Mouse (Mus musculus) MEL (cell line): ENCODE measurements at regions not wholly inside any gene's neighbourhood (a gene's known extent, or its start where the extent isn't known, plus 50 kb on each side); places are given as distances from the start of the nearest gene placed in this dataset.

Experiments
- DNase-seq: peaks from one replicate; pipeline ENCODE4 v3.0.0; 2011; ENCODE audit warnings: low read depth, low spot score
- H3K27ac ChIP-seq: 2 replicates; pipeline ENCODE4 v1.5.1; 2012; ENCODE audit warnings: low read depth, mild to moderate bottlenecking, control low read depth, low read length, moderate library complexity; ENCODE audit not compliant: control insufficient read depth
- H3K27me3 ChIP-seq, 2 experiments: fragments of 150-350 bp in 1 of 2; sonication (generic) in 1 of 2; 2 replicates each; pipeline ENCODE4 v1.6.1; 2012; ENCODE audit warnings: low read length in 2 of 2, mild to moderate bottlenecking in 2 of 2, improper control_type of control experiment in 1 of 2, moderate library complexity in 1 of 2; ENCODE audit not compliant: insufficient read depth in 2 of 2, control insufficient read depth in 1 of 2
- H3K36me3 ChIP-seq, 2 experiments: 2 replicates each; pipeline ENCODE4 v1.6.1; 2012 to 2014; ENCODE audit warnings: low read length in 2 of 2, improper control_type of control experiment in 1 of 2, inconsistent platforms in 1 of 2, mild to moderate bottlenecking in 1 of 2; ENCODE audit not compliant: insufficient read depth in 2 of 2, control insufficient read depth in 1 of 2
- H3K4me1 ChIP-seq, 2 experiments: fragments of 150-350 bp in 1 of 2; sonication (generic) in 1 of 2; 2 replicates each; pipeline ENCODE4 v1.6.1; 2012; ENCODE audit warnings: low read length in 2 of 2, improper control_type of control experiment in 1 of 2, mild to moderate bottlenecking in 1 of 2; ENCODE audit not compliant: insufficient read depth in 2 of 2, control insufficient read depth in 1 of 2
- H3K4me3 ChIP-seq, 2 experiments: fragments of 150-350 bp in 1 of 2; sonication (generic) in 1 of 2; 2 replicates each; pipeline ENCODE4 v1.5.1; 2012; ENCODE audit warnings: low read depth in 2 of 2, low read length in 2 of 2, mild to moderate bottlenecking in 2 of 2, moderate library complexity in 2 of 2, control low read depth in 1 of 2, improper control_type of control experiment in 1 of 2; ENCODE audit not compliant: control insufficient read depth in 1 of 2, insufficient read depth in 1 of 2
- H3K79me2 ChIP-seq: 2 replicates; pipeline ENCODE4 v1.6.1; 2012; ENCODE audit warnings: mild to moderate bottlenecking, low read length, moderate library complexity; ENCODE audit not compliant: control insufficient read depth, poor library complexity, insufficient read depth
- H3K9ac ChIP-seq: 2 replicates; pipeline ENCODE4 v1.6.1; 2012; ENCODE audit warnings: low read depth, mild to moderate bottlenecking, control low read depth, low read length, moderate library complexity; ENCODE audit not compliant: control insufficient read depth, poor library complexity, severe bottlenecking
- H3K9me3 ChIP-seq: fragments of 150-350 bp; sonication (generic); replicated peaks from 2 replicates; pipeline ENCODE4 v1.6.1; 2012; ENCODE audit warnings: mild to moderate bottlenecking, low read length, improper control_type of control experiment, moderate library complexity; ENCODE audit not compliant: insufficient read depth
- BHLHE40 ChIP-seq: IDR thresholded peaks from 2 replicates; pipeline ENCODE4 v1.6.1; 2012; ENCODE audit warnings: low read depth, mild to moderate bottlenecking, inconsistent platforms, low read length, improper control_type of control experiment, borderline replicate concordance
- CHD1 ChIP-seq: IDR thresholded peaks from 2 replicates; pipeline ENCODE4 v1.6.1; 2012; ENCODE audit warnings: low read depth, mild to moderate bottlenecking, inconsistent platforms, low read length, improper control_type of control experiment
- CHD2 ChIP-seq: IDR thresholded peaks from 2 replicates; pipeline ENCODE4 v1.6.1; 2011; ENCODE audit warnings: low read length, improper control_type of control experiment
- ETS1 ChIP-seq: IDR thresholded peaks from 2 replicates; pipeline ENCODE4 v1.6.1; 2012; ENCODE audit warnings: low read depth, mild to moderate bottlenecking, inconsistent platforms, low read length, improper control_type of control experiment, moderate library complexity
- GABPA ChIP-seq: IDR thresholded peaks from 2 replicates; pipeline ENCODE4 v1.6.1; 2012; ENCODE audit warnings: low read depth, mild to moderate bottlenecking, inconsistent platforms, low read length, improper control_type of control experiment, moderate library complexity
- GATA1 ChIP-seq: IDR thresholded peaks from 2 replicates; pipeline ENCODE4 v1.6.1; 2011; ENCODE audit warnings: low read depth, low read length, improper control_type of control experiment
- HCFC1 ChIP-seq: IDR thresholded peaks from 2 replicates; pipeline ENCODE4 v1.6.1; 2012; ENCODE audit warnings: low read depth, mild to moderate bottlenecking, inconsistent platforms, low read length, improper control_type of control experiment, moderate library complexity
- JUND ChIP-seq: IDR thresholded peaks from 2 replicates; pipeline ENCODE4 v1.6.1; 2011; ENCODE audit warnings: low read depth, mild to moderate bottlenecking, improper control_type of control experiment, low read length
- MAX ChIP-seq: IDR thresholded peaks from 2 replicates; pipeline ENCODE4 v1.6.1; 2011; ENCODE audit warnings: low read length, improper control_type of control experiment
- MAZ ChIP-seq: IDR thresholded peaks from 2 replicates; pipeline ENCODE4 v1.6.1; 2012; ENCODE audit warnings: low read depth, mild to moderate bottlenecking, inconsistent platforms, low read length, improper control_type of control experiment
- NELFE ChIP-seq: IDR thresholded peaks from 2 replicates; pipeline ENCODE4 v1.6.1; 2011; ENCODE audit warnings: low read depth, low read length, improper control_type of control experiment
- POLR2A ChIP-seq, 2 experiments: IDR thresholded peaks; 2 replicates each; pipeline ENCODE4 v1.6.1; 2011 to 2012; ENCODE audit warnings: low read length in 2 of 2, mild to moderate bottlenecking in 2 of 2, control low read depth in 1 of 2, improper control_type of control experiment in 1 of 2, low read depth in 1 of 2, moderate library complexity in 1 of 2; ENCODE audit not compliant: control insufficient read depth in 1 of 2, insufficient read depth in 1 of 2, poor library complexity in 1 of 2
- POLR2AphosphoS5 ChIP-seq: IDR thresholded peaks from 2 replicates; pipeline ENCODE4 v1.6.1; 2012; ENCODE audit warnings: low read depth, borderline replicate concordance, mild to moderate bottlenecking, inconsistent platforms, low read length, moderate library complexity, mixed read lengths
- RAD21 ChIP-seq: IDR thresholded peaks from 2 replicates; pipeline ENCODE4 v1.6.1; 2011; ENCODE audit warnings: mild to moderate bottlenecking, low read depth, low read length, improper control_type of control experiment
- RCOR1 ChIP-seq: IDR thresholded peaks from 2 replicates; pipeline ENCODE4 v1.6.1; 2012; ENCODE audit warnings: low read depth, mild to moderate bottlenecking, inconsistent platforms, low read length, improper control_type of control experiment
- UBTF ChIP-seq: IDR thresholded peaks from 2 replicates; pipeline ENCODE4 v1.6.1; 2012; ENCODE audit warnings: low read depth, mild to moderate bottlenecking, inconsistent platforms, low read length, improper control_type of control experiment, moderate library complexity, borderline replicate concordance; ENCODE audit not compliant: insufficient read depth
- ZKSCAN1 ChIP-seq: IDR thresholded peaks from 2 replicates; pipeline ENCODE4 v1.6.1; 2012; ENCODE audit warnings: low read depth, mild to moderate bottlenecking, inconsistent platforms, low read length, improper control_type of control experiment, moderate library complexity
- ZMIZ1 ChIP-seq: IDR thresholded peaks from 2 replicates; pipeline ENCODE4 v1.6.1; 2012; ENCODE audit warnings: low read depth, mild to moderate bottlenecking, inconsistent platforms, low read length, improper control_type of control experiment, moderate library complexity

- H3K4me3 ChIP-seq, result no peak overlapping the region
- no peaks in the 10 kb centered on the region for H3K9me3 ChIP-seq
- DNase-seq, result no peak
- no peaks in the 10 kb centered on the region for H3K79me2 ChIP-seq
- H3K4me1 ChIP-seq, result no peaks in the 10 kb centered on the region
- TF ChIP-seq GATA1, result no peak
- no peak for TF ChIP-seq CHD1
- TF ChIP-seq RCOR1, result no peak
- TF ChIP-seq HCFC1, result no peak
- TF ChIP-seq MAZ, result no peak
- no peak for TF ChIP-seq ETS1
- TF ChIP-seq JUND, result no peak
- no peak for TF ChIP-seq NELFE
- TF ChIP-seq UBTF, result no peak
- TF ChIP-seq GABPA, result no peak
- no peak for TF ChIP-seq ZKSCAN1
- no peak for TF ChIP-seq CHD2
- TF ChIP-seq ZMIZ1, result no peak
- TF ChIP-seq POLR2AphosphoS5, result no peak
- no peak for TF ChIP-seq MAX
- no peak for TF ChIP-seq POLR2A (IDR thresholded peaks at IDR 0.05; ENCODE audit: control insufficient read depth in 1 of 2, insufficient read depth in 1 of 2, low read depth in 1 of 2, low read length in 2 of 2, poor library complexity in 1 of 2)
- no peak for TF ChIP-seq BHLHE40
- no peak for TF ChIP-seq RAD21
- no peak overlapping the region for H3K27ac ChIP-seq
- no peaks in the 10 kb centered on the region for H3K36me3 ChIP-seq
- H3K27me3 ChIP-seq, result no peaks in the 10 kb centered on the region
- H3K9ac ChIP-seq, result no peak overlapping the region
Measured at GRCm38 (mm10) chr14:97537012-97537411, 632.6 kb downstream of the Dach1 start.

GRCm38 (mm10) chr14:97511318-97511717 lies 658.2 kb downstream of the Dach1 start:
- no peaks in the 10 kb centered on the region for H3K27me3 ChIP-seq
- H3K9ac ChIP-seq, result no peak overlapping the region
- no peak overlapping the region for H3K27ac ChIP-seq
- H3K36me3 ChIP-seq, result no peaks in the 10 kb centered on the region
- H3K4me3 ChIP-seq, result no peak overlapping the region
- H3K9me3 ChIP-seq, result no peaks in the 10 kb centered on the region
- no peak for DNase-seq
- H3K79me2 ChIP-seq, result no peaks in the 10 kb centered on the region
- no peaks in the 10 kb centered on the region for H3K4me1 ChIP-seq
- TF ChIP-seq HCFC1 (no peak), GABPA (no peak), GATA1 (no peak)
